Mouse (Mus musculus) liver, postnatal 0 days (tissue): Measurements from ENCODE around the gene Pde4c. TPM values are rescaled to one million over a fixed set of nuclear protein-coding genes. Genes with fewer than 3 reads are reported as not detected.
A peak's percentile ranks its signal among the peaks of the same experiment; 100 is the strongest.

Source experiments
- ATAC-seq: fragments of 200-750 bp; cut with Nextera tagmentation; 2 replicates; pipeline ENCODE4 v1.8.0; 2017; ENCODE audit warnings: mild to moderate bottlenecking, moderate library complexity
- DNase-seq: peaks from one replicate; pipeline ENCODE4 v3.0.0-alpha.2; 2016
- H3K27ac ChIP-seq: fragments of 300-500 bp; sonication (generic); 2 replicates; pipeline ENCODE4 v1.5.1; 2014; ENCODE audit warnings: antibody characterized with exemption, moderate library complexity, mild to moderate bottlenecking, low read depth
- H3K27me3 ChIP-seq: fragments of 300-500 bp; sonication (generic); 2 replicates; pipeline ENCODE4 v1.6.1; 2014; ENCODE audit warnings: low read length, control low read depth, mixed read lengths; ENCODE audit not compliant: insufficient read depth
- H3K36me3 ChIP-seq: fragments of 300-500 bp; sonication (generic); replicated peaks from 2 replicates; pipeline ENCODE4 v1.6.1; 2014; ENCODE audit warnings: mild to moderate bottlenecking, control low read depth, low read length, moderate library complexity, mixed read lengths; ENCODE audit not compliant: insufficient read depth
- H3K4me1 ChIP-seq: fragments of 300-500 bp; sonication (generic); 2 replicates; pipeline ENCODE4 v1.6.1; 2014; ENCODE audit warnings: antibody characterized with exemption, mild to moderate bottlenecking, control low read depth; ENCODE audit not compliant: insufficient read depth
- H3K4me2 ChIP-seq: fragments of 300-500 bp; sonication (generic); 2 replicates; pipeline ENCODE4 v1.6.1; 2014; ENCODE audit warnings: low read depth, mild to moderate bottlenecking, low read length, moderate library complexity, mixed read lengths
- H3K4me3 ChIP-seq: fragments of 300-500 bp; sonication (generic); 2 replicates; pipeline ENCODE4 v1.5.1; 2014; ENCODE audit warnings: low read depth, low read length
- H3K9ac ChIP-seq: fragments of 300-500 bp; sonication (generic); replicated peaks from 2 replicates; pipeline ENCODE4 v1.6.1; 2014; ENCODE audit warnings: mild to moderate bottlenecking, moderate library complexity
- H3K9me3 ChIP-seq: fragments of 300-500 bp; sonication (generic); 2 replicates; pipeline ENCODE4 v1.6.1; 2016; ENCODE audit warnings: mild to moderate bottlenecking, control low read depth, low read length, mixed read lengths
- CTCF ChIP-seq: sonication (generic); IDR thresholded peaks from 2 replicates; pipeline ENCODE4 v1.5.1; 2016; ENCODE audit warnings: antibody characterized with exemption, low read depth
- EP300 ChIP-seq: IDR thresholded peaks from 2 replicates; pipeline ENCODE4 v1.6.1; 2016; ENCODE audit warnings: antibody characterized with exemption, low read depth, mild to moderate bottlenecking
- WGBS: fragments of 180-500 bp; shearing (Covaris S2); extraction: QIAGEN DNeasy Blood & Tissue Kit; methylation state at CpG from one replicate; pipeline ENCODE4 v1.1.7; 2014; ENCODE audit not compliant: insufficient replicate concordance; 5-methylcytosine and 5-hydroxymethylcytosine counted together
- polyA plus RNA-seq: library from polyadenylated mRNA; unstranded; fragments of >200 nt; fragmentation: Nextera tagmentation; extraction: Ambion mirVana; gene quantifications from 2 replicates; pipeline ENCODE4 v1.2.1, GENCODE M21; 2015

Gene Pde4c
- polyA plus RNA-seq, 1 experiment from 2014 or later = 1.6 TPM

DNA sequence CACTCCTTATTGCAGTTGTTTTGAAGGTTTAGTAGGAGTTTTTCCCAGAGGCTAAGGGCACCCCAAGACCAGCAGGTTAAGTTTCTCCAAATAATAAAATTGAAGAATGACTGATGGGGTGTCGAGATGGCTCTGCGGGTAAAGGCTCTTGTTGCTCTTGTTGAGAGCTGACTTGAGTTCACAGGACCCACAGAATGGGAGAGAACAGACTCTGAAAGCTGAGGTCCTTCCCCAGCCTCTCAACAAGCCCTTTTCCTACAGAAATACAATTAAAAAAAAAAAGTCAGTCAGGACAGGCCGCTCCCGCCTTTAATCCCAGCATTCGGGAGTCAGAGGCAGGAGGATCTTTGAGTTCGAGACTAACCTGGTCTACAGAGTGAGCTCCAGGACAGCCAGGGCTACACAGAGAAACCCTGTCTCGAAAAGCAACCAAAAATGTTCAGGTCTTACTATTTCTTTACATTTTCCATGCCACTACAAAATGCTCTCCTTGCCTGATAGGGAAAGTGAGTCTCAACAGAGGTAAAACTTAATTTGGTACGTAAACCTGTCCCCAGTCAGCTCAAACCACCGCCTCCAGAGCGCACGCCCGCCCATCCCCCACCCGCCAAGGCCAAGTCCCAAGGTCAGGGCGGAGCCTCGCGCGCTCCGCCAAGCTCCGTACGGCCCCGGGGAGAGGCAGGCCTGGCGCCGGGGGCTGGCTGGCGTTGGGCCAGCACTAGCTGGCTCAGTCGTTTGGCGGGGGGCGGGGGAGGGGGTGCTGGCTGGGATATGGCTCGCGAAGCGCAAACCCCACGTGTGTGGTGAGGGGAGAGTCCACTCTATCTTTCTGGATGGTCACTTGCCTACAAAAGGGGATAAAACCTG lies 27.3 kb upstream of the Pde4c start:
- ATAC-seq = peak; percentile 9; the same call in 1 of the 2 replicates
- H3K4me2 ChIP-seq = peak overlapping the region; percentile 65
- no peaks in the 10 kb centered on the region for H3K9me3 ChIP-seq
- TF ChIP-seq CTCF (no peak), EP300 (peak; percentile 38; the same call in 1 of the 2 replicates)
- H3K4me1 ChIP-seq = peaks cover 52% of the 10 kb centered on the region
- H3K4me3 ChIP-seq = peak overlapping the region; percentile 22
- DNase-seq = peak; percentile 90
- peak overlapping the region; percentile 99 for H3K27ac ChIP-seq
- no peaks in the 10 kb centered on the region for H3K27me3 ChIP-seq
- H3K9ac ChIP-seq = peak overlapping the region; percentile 16
- H3K36me3 ChIP-seq = no peaks in the 10 kb centered on the region
- WGBS = 3% methylated on average over 31 of the region's 31 CpGs

DNA sequence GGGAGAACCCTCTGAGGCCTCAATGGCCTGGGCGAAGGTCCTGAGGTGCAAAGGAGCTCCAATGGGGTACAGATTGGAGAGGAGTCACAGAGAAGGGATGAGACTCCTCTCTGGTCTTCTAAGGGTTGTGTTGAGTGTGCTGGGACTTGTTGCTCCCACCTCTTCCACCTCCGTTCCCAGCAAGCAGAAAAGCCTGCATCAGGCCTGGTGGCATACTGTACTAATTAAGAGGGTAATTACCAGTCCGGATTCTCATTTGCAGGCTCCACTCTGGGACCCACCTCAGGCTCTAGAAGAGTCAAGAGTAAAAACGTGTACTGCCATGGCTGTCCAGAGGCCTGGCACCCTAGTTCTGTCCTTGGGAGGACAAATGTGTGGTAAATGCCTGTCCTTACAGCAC lies 26.6 kb upstream of the Pde4c start:
- H3K9me3 ChIP-seq = no peaks in the 10 kb centered on the region
- H3K27me3 ChIP-seq = no peaks in the 10 kb centered on the region
- H3K4me3 ChIP-seq = peak overlapping the region; percentile 22; the same call in 1 of the 2 replicates
- no peaks in the 10 kb centered on the region for H3K36me3 ChIP-seq
- no peak for ATAC-seq
- H3K4me1 ChIP-seq = peaks cover 54% of the 10 kb centered on the region
- H3K9ac ChIP-seq = peak overlapping the region; percentile 16; the same call in 1 of the 2 replicates
- 51% methylated on average over 4 of the region's 4 CpGs for WGBS
- no peak for DNase-seq
- peak overlapping the region; percentile 99 for H3K27ac ChIP-seq
- H3K4me2 ChIP-seq = peak overlapping the region; percentile 65
- TF ChIP-seq CTCF (no peak), EP300 (no peak)

DNA sequence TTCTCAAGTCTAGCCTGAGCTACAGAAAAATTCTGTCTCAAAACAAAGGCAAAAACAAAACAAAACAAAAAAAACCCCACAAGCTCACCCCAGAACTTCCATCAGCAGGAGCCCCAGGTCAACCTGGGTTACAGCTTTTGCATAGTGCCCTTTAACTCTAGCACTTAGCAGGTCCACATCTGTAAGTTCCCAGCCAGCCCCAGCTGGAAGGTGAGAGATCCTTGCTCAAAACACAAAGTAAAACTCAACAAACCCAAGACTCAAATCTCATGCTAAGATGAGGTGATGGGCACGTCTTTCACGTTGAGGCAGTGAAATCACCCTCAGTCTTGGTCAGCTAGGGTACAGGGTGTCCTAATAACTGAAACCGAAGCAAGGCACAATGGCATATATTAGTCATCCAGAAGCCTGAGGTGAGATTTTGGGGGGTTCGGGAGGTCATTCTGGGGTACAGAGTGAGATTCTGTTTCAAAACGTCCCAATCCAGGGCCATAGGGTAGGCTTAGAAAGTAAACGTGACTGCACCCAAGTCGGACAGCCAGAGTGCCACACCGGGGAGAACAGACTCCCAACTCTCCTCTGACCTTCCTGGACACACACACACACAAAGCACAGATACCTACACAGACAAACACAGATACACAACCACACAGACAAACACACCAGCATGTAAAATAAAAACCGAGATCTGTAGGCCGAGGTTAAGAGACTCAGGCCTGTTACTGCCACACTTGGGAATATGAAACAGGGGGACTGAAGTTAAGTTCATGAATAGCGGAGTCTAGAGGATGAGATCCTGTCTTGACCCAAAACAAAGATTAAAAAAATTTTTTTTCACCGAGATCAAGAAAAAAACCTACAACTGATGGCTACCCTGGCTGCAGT lies 25.9 kb upstream of the Pde4c start:
- Histone ChIP-seq H3K9ac (peak overlapping the region; percentile 67), H3K9me3 (no peaks in the 10 kb centered on the region), H3K27ac (peak overlapping the region; percentile 99), H3K4me2 (peak overlapping the region; percentile 90), H3K4me1 (peaks cover 51% of the 10 kb centered on the region), H3K4me3 (peak overlapping the region; percentile 91), H3K27me3 (no peaks in the 10 kb centered on the region), H3K36me3 (no peaks in the 10 kb centered on the region)
- DNase-seq = no peak
- TF ChIP-seq CTCF (no peak), EP300 (no peak)
- ATAC-seq = no peak
- 66% methylated on average over 12 of the region's 12 CpGs for WGBS

DNA sequence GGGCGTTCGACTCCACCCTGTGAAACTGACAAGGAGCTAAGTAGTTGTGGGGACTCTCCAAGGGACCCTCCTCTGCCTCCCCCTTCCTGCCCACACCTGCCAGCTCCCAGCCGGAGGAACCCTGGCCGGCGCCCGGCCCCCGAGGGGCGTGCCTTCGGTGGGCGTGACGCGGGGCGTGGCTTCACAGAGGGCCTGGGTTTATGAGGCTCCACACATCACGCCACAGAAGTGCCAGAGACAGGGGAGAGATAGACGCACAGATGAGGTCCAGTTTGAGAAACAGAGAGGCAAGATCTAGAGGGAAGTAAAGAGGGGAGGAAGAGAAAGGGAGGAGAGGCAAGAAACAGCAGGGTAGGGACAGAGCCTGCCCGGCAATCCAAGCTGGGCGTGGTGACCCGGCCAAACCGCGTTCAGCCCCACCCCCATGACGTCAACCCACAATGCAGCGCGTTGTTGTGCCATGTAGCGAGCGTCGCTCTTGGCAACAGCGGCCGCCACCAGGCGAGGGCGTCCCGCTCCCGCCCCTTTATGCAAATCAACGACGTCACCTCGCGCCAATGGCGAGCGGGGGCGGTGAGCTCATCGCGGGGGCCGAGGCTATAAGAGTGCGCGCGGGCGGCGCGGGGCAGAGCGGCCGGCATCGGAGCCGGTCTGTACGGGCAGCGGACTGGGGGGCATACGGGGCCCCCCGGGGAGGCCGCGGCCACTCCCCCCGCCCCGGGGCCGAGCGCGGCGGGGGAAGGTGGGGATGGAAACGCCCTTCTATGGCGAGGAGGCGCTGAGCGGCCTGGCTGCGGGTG lies 25.0 kb upstream of the Pde4c start, which contains the start of gene Jund:
TSS of gene Jund (plus strand) at position 640 of the 800 bp plus-strand sequence.
- ATAC-seq (peak; percentile 87), DNase-seq (peak; percentile 100)
- Histone ChIP-seq H3K4me3 (peak within 1 kb of the TSS; percentile 91), H3K9me3 (no peaks in the 10 kb centered on the region), H3K27me3 (no peaks in the 10 kb centered on the region), H3K36me3 (no peaks in the 10 kb centered on the region), H3K4me2 (peak within 1 kb of the TSS; percentile 90), H3K27ac (peak within 1 kb of the TSS; percentile 99), H3K4me1 (peaks cover 50% of the 10 kb centered on the region), H3K9ac (peak within 1 kb of the TSS; percentile 99)
- TF ChIP-seq EP300 (peak; percentile 55; the same call in 1 of the 2 replicates), CTCF (peak; percentile 46)
- WGBS = under 1% methylated on average over 59 of the region's 69 CpGs

DNA sequence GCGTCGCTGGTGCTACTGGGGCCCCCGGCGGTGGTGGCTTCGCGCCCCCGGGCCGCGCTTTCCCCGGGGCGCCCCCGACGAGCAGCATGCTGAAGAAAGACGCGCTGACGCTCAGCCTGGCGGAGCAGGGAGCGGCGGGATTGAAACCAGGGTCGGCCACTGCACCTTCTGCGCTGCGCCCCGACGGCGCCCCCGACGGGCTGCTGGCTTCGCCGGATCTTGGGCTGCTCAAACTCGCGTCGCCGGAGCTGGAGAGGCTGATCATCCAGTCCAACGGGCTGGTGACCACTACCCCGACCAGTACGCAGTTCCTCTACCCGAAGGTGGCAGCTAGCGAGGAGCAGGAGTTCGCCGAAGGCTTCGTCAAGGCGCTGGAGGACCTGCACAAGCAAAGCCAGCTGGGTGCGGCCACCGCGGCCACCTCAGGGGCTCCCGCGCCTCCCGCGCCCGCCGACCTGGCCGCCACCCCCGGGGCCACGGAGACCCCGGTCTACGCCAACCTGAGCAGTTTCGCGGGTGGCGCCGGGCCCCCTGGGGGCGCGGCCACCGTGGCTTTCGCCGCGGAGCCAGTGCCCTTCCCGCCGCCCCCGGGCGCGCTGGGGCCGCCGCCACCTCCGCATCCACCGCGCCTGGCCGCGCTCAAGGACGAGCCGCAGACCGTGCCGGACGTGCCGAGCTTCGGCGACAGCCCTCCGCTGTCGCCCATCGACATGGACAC lies 24.2 kb upstream of the Pde4c start:
- no peaks in the 10 kb centered on the region for H3K9me3 ChIP-seq
- no peak for TF ChIP-seq EP300
- TF ChIP-seq CTCF = peak; percentile 24; the same call in 1 of the 2 replicates
- 2% methylated on average over 61 of the region's 89 CpGs for WGBS
- peak overlapping the region; percentile 99 for H3K9ac ChIP-seq
- ATAC-seq (no peak; the same call in none of the 2 replicates), DNase-seq (peak; percentile 71)
- H3K4me1 ChIP-seq = peaks cover 46% of the 10 kb centered on the region
- peak overlapping the region; percentile 91 for H3K4me3 ChIP-seq
- no peaks in the 10 kb centered on the region for H3K27me3 ChIP-seq
- peak overlapping the region; percentile 99 for H3K27ac ChIP-seq
- H3K36me3 ChIP-seq = no peaks in the 10 kb centered on the region
- peak overlapping the region; percentile 90 for H3K4me2 ChIP-seq
